Mouse (Mus musculus) myocyte (in vitro differentiated cells): ENCODE results near the gene Ppp3r1.

Experiments used
- E2F4 ChIP-seq: IDR thresholded peaks from one replicate; pipeline ENCODE4 v1.6.1; 2011; ENCODE audit warnings: mild to moderate bottlenecking, control low read depth, moderate library complexity; ENCODE audit not compliant: insufficient read depth
- POLR2A ChIP-seq: IDR thresholded peaks from one replicate; pipeline ENCODE4 v1.6.1; 2011; ENCODE audit warnings: low read depth, mild to moderate bottlenecking, control low read depth, moderate library complexity; ENCODE audit not compliant: insufficient read length
- SRF ChIP-seq: IDR thresholded peaks from one replicate; pipeline ENCODE4 v1.6.1; 2011; ENCODE audit warnings: low read depth; ENCODE audit not compliant: control insufficient read depth, insufficient read length

GRCm38 (mm10) chr11:17215475-17215874 is 56.4 kb downstream of the Ppp3r1 start:
- no peak for TF ChIP-seq POLR2A
- no peak for TF ChIP-seq E2F4
- no peak for TF ChIP-seq SRF
